Mouse (Mus musculus): Measurements from ENCODE around the gene Gm14781.
"Not testable (repeated sequence)": the region's sequence is repeated elsewhere in the genome, so short reads cannot be mapped to it uniquely, and the experiment has no call there.

The Gm14781 gene

GRCm38 (mm10) chrX:91631894-91632293 lies at the start of gene Gm14781:
Gm14781 (plus strand) TSS chrX:91632194.
- not testable (repeated sequence) for DNase-seq

- DNase-seq, result not testable (repeated sequence)
These were observed 23.1 kb downstream of the Gm14781 start for GRCm38 (mm10) chrX:91654964-91655575.
